Comparison of ENCODE assay signal across 7 mouse cellular contexts in the genomic region with DNA sequence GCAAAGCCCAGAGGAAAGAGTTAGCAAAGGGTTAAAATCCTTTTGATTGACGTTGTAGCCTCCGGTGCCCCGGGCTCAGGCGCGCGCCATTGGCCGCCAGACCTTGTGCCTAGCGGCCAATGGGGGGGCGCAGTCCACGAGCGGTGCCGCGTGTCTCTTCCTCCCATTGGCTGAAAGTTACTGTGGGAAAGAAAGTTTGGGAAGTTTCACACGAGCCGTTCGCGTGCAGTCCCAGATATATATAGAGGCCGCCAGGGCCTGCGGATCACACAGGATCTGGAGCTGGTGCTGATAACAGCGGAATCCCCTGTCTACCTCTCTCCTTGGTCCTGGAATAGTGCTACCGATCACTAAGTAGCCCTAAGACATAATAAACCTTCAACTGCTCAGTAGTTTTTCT. TPM values are rescaled to one million over a fixed set of nuclear protein-coding genes. Genes with fewer than 3 reads are reported as not detected.
DNase-seq lines count a peak whose midpoint lies in the region; ATAC-seq lines count a peak whose summit lies in the region.

No protein-coding gene starts in this region.

- intact Hi-C loops in gastrocnemius, postnatal 36 days (cut with DNase I): loop anchor here (2.0 kb wide), 2 partner anchors 56 to 120 kb away; no protein-coding TSS in a partner anchor

- DNase-seq in adrenal gland, adult 18-20 months (ENCODE audit: low spot score in 2 of 2): peak; percentile 94
- DNase-seq in embryo, embryonic 11 days: peak; percentile 98
- peak; percentile 90 for DNase-seq in gastrocnemius, postnatal 36 days
- DNase-seq in kidney, adult 11 months: peak; percentile 98
- peak; percentile 95 for DNase-seq in limb, embryonic 11.5 days (ENCODE audit: low spot score)
- DNase-seq in spleen, postnatal 14 days (ENCODE audit: low spot score in 2 of 2): peak; percentile 47 to 62

- H3K27ac ChIP-seq in limb, embryonic 11.5 days (replicated peaks; ENCODE audit: low read depth, low read length): peak overlapping the region; percentile 95
- 0 out of 2 replicates have a peak overlapping the region, but pooled peaks have one; percentile 70 for H3K27ac ChIP-seq in midbrain, embryonic 13.5 days

- no peaks in the 10 kb centered on the region for H3K9me3 ChIP-seq in limb, embryonic 11.5 days (ENCODE audit: control insufficient read depth, low read length)
- no peaks in the 10 kb centered on the region for H3K9me3 ChIP-seq in midbrain, embryonic 13.5 days

- peak; percentile 57 for ATAC-seq in limb, embryonic 11.5 days (ENCODE audit: insufficient number of reproducible peaks, low FRiP score, low TSS enrichment, low read depth)
- ATAC-seq in midbrain, embryonic 13.5 days: peak; percentile 49

- under 1% methylated on average over 21 of the region's 21 CpGs for WGBS in limb, embryonic 11.5 days
- 0% methylated on average over 21 of the region's 21 CpGs for WGBS in midbrain, embryonic 13.5 days

- H3K36me3 ChIP-seq in limb, embryonic 11.5 days (ENCODE audit: control insufficient read depth, insufficient read depth, low read length): no peaks in the 10 kb centered on the region
- no peaks in the 10 kb centered on the region for H3K36me3 ChIP-seq in midbrain, embryonic 13.5 days

- H3K4me2 ChIP-seq in limb, embryonic 11.5 days (ENCODE audit: low read depth, severe bottlenecking): peak overlapping the region; percentile 94
- peak overlapping the region; percentile 99 for H3K4me2 ChIP-seq in midbrain, embryonic 13.5 days (replicated peaks)

- H3K4me1 ChIP-seq in limb, embryonic 11.5 days (ENCODE audit: control insufficient read depth, insufficient read depth, low read length): peaks cover 42% of the 10 kb centered on the region
- H3K4me1 ChIP-seq in midbrain, embryonic 13.5 days (replicated peaks): peaks cover 71% of the 10 kb centered on the region

- H3K4me3 ChIP-seq in limb, embryonic 11.5 days (ENCODE audit: low read depth, low read length): peak overlapping the region; percentile 79
- peak overlapping the region; percentile 65 for H3K4me3 ChIP-seq in midbrain, embryonic 13.5 days (replicated peaks)

- no peaks in the 10 kb centered on the region for H3K27me3 ChIP-seq in limb, embryonic 11.5 days (ENCODE audit: control insufficient read depth, insufficient read depth, low read length)
- peaks cover 68% of the 10 kb centered on the region for H3K27me3 ChIP-seq in midbrain, embryonic 13.5 days

- peak overlapping the region; percentile 84; the same call in 1 of the 2 replicates for H3K9ac ChIP-seq in limb, embryonic 11.5 days (ENCODE audit: low read length)
- H3K9ac ChIP-seq in midbrain, embryonic 13.5 days (replicated peaks): peak overlapping the region; percentile 70; the same call in 1 of the 2 replicates

RNA-seq across cellular contexts. Expression of gene Hes1, which starts 0.9 kb away (rescaled TPM):
- total RNA-seq in adrenal gland, adult 18-20 months (2021): 10 to 100 TPM; 21.0 to 31.1 TPM
- total RNA-seq in gastrocnemius, postnatal 36 days (2021): 10 to 100 TPM; 11.4 to 12.3 TPM
- 71.0 and 71.8 TPM in 2 replicates for polyA plus RNA-seq in limb, embryonic 11.5 days (2014; fragmentation: Nextera tagmentation; extraction: Ambion mirVana)
- polyA plus RNA-seq in midbrain, embryonic 13.5 days (2015; fragmentation: Nextera tagmentation; extraction: Ambion mirVana): 14.1 and 19.7 TPM in 2 replicates

Comparison
In these comparisons a context has a peak if more than half of its experiments do, and no peak if none do; other contexts are left out.
1. Peak in every context shown above with its lines: DNase-seq, ATAC-seq, H3K4me3 ChIP-seq and H3K27ac ChIP-seq.